Mouse (Mus musculus) adrenal gland, postnatal 10 days (tissue): ENCODE measurements around the gene Capzb. TPM values are rescaled to one million over a fixed set of nuclear protein-coding genes. Genes with fewer than 3 reads are reported as not detected.

Experiments used
- DNase-seq: peaks from one replicate; pipeline ENCODE4 v3.0.0; 2021; ENCODE audit warnings: mixed read lengths
- total RNA-seq, 2 experiments: library from RNA; stranded (reverse); gene quantifications; 2 replicates each; pipeline ENCODE4 v1.2.3; 2021

Capzb gene
- total RNA-seq, 2 experiments from 2014 or later = 323 to 342 TPM

- DNase-seq = no peak
Measured at GRCm38 (mm10) chr4:139266500-139266865, 73.8 kb downstream of the Capzb start.

GRCm38 (mm10) chr4:139267335-139267734 lies 74.6 kb downstream of the Capzb start:
- no peak for DNase-seq

- DNase-seq = no peak
Measured at GRCm38 (mm10) chr4:139268242-139268641, 75.5 kb downstream of the Capzb start.

DNA sequence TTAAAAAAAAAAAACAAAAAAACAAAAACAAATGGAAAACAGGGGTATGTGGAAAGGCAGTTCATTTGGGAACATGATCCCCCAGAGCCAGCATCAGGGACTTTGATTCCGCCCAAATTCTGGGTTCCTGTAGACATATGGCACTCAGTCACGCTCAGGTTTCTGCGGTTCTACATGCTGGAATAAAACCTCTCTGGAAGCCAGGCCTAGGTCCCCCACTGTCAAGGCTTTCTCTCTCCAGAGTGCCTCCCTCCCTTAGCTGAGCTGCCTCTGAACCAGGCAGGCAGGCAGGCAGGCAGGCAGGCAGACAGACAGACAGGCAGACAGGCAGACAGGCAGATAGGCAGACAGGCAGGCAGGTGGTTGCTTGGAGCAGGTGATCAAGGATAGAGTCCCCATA lies 77.5 kb downstream of the Capzb start:
- no peak for DNase-seq

DNA sequence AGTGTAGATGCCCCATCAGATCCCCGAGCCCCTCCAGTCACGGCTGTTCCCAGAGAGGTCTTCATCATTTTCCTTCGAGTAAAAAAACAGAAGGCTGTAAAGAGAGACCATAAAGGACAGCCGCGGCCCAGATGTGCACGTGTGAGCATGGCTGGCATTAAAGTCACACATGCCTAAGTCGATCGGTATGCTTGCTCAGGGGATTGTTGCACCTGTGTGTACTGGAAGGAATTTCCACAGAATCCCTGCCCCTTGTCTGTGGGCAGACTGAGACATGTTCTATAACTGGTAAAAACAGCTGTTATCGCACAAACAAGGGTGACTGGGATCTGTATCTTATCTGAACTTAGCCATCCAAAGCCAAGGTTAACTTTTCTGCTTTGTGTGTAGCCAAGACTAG lies 78.9 kb downstream of the Capzb start:
- no peak for DNase-seq

- DNase-seq = no peak
Measured at GRCm38 (mm10) chr4:139272951-139273680, 80.4 kb downstream of the Capzb start.

- DNase-seq = no peak
Measured at GRCm38 (mm10) chr4:139274573-139274972, 81.9 kb downstream of the Capzb start.

DNA sequence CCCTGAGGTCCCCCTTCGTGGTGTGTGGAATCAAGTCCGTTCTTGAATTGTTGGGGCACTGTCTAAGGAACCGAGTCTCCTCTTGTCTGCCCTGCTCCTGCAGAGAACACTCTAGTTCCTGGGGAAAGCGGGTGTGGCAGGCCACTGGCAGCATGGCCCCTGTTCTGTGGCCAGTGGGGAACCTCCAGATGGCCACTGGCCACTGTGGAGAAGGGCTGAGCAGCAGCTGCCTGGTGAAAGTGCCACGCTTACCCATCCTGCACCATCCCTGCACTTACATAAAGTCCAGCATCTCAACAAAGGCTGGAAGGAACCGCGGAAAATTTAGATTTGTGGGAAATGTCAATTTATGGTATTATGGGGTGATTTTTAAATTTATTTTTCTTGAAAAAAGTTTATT lies 83.7 kb downstream of the Capzb start:
- no peak for DNase-seq

GRCm38 (mm10) chr4:139280530-139280929 lies 87.8 kb downstream of the Capzb start:
- DNase-seq = no peak

GRCm38 (mm10) chr4:139281791-139282345 lies 89.2 kb downstream of the Capzb start:
- no peak for DNase-seq

DNA sequence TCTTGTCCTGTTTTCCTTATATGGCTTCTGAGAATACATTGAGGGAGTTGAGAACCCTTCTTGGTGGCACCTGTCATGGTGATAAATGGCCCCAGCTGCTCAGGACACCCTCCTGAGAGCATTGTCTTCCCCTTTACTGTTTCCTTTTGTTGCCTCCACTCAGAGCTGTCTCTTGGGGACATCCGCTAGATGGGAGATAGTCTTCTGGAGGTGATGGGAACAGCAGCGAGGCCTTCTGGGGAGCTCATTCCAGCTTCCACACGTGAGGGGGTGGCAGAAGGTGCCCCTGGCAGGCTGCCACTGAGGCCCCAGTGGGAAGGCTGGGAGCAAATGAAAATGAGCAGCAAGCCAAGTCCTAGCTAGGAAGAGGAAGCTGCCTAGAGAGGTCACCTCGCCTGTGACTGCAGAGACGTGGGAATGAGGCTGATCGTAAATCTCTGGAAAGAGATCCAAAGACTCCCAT lies 90.3 kb downstream of the Capzb start:
- peak; percentile 72 for DNase-seq

DNA sequence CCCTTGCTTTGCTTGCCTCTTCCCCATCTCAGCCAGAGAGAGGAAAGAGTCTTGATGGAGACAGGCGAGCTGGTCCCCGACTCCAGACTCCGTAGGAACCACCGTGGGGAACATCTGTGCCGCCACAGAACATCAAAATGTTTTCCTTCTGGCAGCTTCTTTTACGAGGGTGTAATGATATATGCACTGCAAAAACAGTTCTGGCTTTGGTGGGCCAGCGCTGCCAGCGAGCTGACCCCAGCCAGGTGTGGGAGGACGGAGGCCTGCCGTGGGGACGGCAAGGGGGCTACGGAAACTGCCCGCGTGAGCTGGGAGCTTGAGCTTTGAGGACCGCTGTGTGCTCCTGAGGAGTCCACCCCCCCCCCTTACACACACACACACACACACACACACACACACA lies 92.2 kb downstream of the Capzb start:
- DNase-seq = no peak

- no peak for DNase-seq
Measured at GRCm38 (mm10) chr4:139286234-139286633, 93.5 kb downstream of the Capzb start.

GRCm38 (mm10) chr4:139287122-139287863 lies 94.6 kb downstream of the Capzb start:
- peak; percentile 93 for DNase-seq

- DNase-seq = peak; percentile 71
Measured at GRCm38 (mm10) chr4:139289017-139289416, 96.3 kb downstream of the Capzb start.

- no peak for DNase-seq
Measured at GRCm38 (mm10) chr4:139291099-139291498, 98.4 kb downstream of the Capzb start.

DNA sequence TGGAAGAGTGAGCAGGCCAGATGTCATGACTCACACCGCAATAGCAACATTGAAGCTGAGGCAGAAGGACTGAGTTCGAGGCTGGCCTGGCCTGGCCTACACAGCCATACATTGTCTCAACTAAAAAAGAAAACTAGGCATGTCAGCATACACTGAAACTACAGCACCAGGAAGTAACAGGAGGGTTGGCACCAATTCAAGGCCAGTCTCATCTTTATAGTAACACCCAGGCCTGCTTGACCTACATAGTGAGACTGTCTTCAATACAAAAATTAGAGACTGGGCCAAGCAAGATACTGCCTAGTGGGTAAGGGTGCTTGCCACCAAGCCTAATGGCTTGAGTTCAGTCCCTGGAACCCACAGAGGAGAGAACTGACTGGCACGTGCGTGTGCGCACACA lies 99.3 kb downstream of the Capzb start:
- peak; percentile 44 for DNase-seq

DNA sequence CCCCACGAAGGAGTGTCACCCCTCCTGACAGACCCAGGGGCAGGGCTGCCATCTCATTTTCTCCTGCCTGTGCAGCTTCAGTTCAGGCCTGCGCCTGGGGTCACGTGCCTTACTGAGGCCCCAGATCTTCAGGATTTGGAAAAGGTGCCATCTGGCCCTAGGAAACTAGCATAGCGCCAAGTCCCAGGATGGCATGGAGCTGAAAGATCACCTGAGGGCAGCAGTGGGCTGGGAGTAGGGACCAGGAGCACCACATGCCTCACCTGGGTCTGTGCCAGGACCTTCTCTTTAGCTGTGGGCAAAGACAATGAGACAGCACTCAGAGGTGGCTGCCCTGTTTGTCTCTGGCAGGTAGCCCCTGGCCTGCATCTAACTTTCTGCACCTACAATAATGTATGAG lies 104.9 kb downstream of the Capzb start:
- DNase-seq = peak; percentile 79

- DNase-seq = peak; percentile 44
Measured at GRCm38 (mm10) chr4:139298671-139299366, 106.1 kb downstream of the Capzb start.

DNA sequence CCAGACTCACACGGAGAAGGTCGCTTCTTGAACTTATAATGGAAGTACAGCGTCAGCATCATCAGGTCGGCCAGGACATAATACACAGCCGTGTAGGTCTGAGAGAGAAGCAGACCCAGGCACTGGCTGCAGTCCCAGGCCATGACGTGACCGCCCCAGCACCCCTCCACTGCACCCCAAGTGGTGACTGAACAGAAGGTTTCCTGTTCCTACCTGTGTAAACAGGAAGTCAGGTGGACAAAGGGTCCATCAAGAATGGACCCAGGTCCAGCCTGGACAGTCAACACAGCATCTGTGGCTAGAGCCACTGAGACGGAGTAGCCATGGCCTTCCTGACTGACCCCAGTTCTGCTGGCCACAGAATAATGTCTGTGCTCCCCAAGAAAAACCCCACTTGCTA lies 109.1 kb downstream of the Capzb start:
- no peak for DNase-seq

DNA sequence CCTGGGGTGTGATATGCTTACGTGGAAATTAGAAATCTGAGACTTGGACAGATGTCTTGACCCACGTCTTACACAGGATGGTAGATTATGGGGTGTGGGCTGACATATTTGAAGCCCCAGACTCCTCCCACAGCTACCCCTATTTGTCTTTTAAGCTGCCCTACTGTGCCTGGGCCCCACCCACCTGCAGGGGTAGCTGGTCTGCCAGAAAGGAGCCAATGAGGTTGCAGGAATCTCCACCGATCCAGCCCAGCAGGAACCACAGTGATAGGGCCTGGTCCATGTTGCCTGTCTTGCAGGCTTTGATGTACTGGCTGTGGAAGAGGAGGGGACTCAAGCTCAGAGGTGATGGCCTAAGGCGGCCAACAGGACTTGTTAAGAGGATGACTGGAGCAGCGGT lies 109.5 kb downstream of the Capzb start:
- DNase-seq = no peak

GRCm38 (mm10) chr4:139305521-139305920 lies 112.8 kb downstream of the Capzb start:
- no peak for DNase-seq

GRCm38 (mm10) chr4:139307916-139308315 lies 115.2 kb downstream of the Capzb start:
- no peak for DNase-seq
